Mouse (Mus musculus): Measurements from ENCODE around the gene Lexm. TPM values are rescaled to one million over a fixed set of nuclear protein-coding genes. Genes with fewer than 3 reads are reported as not detected.

Gene Lexm
- polyA plus RNA-seq, 1 experiment, result not detected

DNA sequence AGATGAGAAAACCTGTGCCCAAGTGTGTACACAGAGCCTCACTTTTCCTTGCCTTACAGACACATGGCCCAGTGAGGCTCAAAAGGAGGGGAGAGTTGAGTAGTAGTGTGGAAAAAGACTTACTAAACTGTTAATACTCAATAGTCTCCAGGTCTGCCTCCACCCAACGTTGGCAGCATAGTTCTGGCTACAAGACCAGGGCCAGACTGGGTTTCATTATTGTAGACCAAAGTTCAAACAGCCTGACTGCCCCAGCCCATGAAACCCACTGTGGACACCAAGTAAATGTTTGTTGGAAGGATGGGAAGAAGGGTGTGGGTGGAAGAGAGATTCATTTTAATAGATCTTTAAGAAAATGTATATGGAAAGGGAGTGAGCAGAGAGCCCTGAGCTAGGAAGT lies 70.1 kb downstream of the Lexm start:
- Histone ChIP-seq H3K36me3 (ENCODE audit: control insufficient read depth, insufficient read depth, low read length) (no peaks in the 10 kb centered on the region), H3K27ac (ENCODE audit: insufficient read depth, low read depth, low read length) (no peak overlapping the region), H3K27me3 (replicated peaks; ENCODE audit: control insufficient read depth, insufficient read depth, low read length) (no peaks in the 10 kb centered on the region), H3K4me1 (ENCODE audit: control insufficient read depth, insufficient read depth, low read length) (peaks cover 11% of the 10 kb centered on the region; the same call in 1 of the 2 replicates), H3K4me3 (ENCODE audit: insufficient read depth, low read depth, low read length) (no peak overlapping the region)
- WGBS, result 58% methylated on average over 1 of the region's 1 CpGs
- peak; percentile 75 for DNase-seq
- TF ChIP-seq POLR2A (IDR thresholded peaks at IDR 0.05; ENCODE audit: low read depth, low read length) (no peak), CTCF (conservative IDR thresholded peaks at IDR 0.05; ENCODE audit: insufficient read depth, insufficient read length, low read depth, low read length) (no peak)

DNA sequence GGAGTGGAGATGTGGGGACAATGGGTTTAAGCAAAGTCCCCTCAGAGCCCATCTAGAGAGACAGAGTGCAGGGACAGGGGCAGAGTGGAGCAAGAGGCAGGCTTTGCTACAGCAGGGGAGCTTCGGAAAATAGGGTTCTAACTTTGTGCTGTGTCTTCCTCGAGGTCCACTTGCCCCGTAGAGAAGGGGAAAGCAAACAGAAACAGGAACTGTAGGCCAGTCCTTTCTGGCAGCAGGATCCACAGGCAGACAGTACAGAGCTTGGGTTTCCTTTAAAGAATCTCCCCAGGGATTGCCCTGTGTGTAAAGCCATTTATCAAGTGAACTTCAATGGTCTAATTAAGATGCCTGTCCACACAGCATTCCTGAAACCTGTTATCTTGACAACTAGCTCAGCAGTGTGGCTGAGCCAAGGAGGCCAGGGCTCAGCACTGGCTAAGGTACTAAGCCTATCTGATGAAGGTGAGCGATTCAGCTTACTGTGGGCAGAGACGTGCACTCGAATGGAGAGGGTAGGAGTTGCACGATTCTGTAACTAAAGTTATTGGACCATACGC lies 71.1 kb downstream of the Lexm start:
- TF ChIP-seq POLR2A (IDR thresholded peaks at IDR 0.05; ENCODE audit: low read depth, low read length), result no peak
- no peak for TF ChIP-seq CTCF (conservative IDR thresholded peaks at IDR 0.05; ENCODE audit: insufficient read depth, insufficient read length, low read depth, low read length)
- no peak overlapping the region for H3K27ac ChIP-seq (ENCODE audit: insufficient read depth, low read depth, low read length)
- peaks cover 13% of the 10 kb centered on the region; the same call in 1 of the 2 replicates for H3K4me1 ChIP-seq (ENCODE audit: control insufficient read depth, insufficient read depth, low read length)
- H3K36me3 ChIP-seq (ENCODE audit: control insufficient read depth, insufficient read depth, low read length), result no peaks in the 10 kb centered on the region
- 63% methylated on average over 8 of the region's 8 CpGs for WGBS
- H3K27me3 ChIP-seq (replicated peaks; ENCODE audit: control insufficient read depth, insufficient read depth, low read length), result no peaks in the 10 kb centered on the region
- H3K4me3 ChIP-seq (ENCODE audit: insufficient read depth, low read depth, low read length), result no peak overlapping the region
- no peak for DNase-seq

DNA sequence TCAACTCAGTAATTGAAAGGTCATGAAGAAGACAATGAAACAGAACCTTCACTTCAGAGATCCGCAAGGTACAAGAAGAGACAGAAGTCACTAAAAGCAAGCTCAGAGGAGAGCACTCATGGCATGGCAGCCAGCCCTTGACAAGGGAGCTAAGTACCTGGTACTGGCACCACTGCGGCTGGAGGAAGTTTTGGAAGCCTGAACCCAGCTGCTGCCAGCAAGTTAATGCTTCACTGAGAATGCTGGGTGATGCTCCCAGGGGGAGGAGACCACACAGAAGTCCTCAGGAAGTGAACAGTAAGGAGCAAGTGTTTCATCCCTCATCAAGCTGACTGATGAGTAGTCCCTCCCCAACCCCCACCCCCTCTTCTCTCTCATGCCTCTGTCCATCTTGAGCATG lies 74.8 kb downstream of the Lexm start:
- Histone ChIP-seq H3K4me3 (ENCODE audit: insufficient read depth, low read depth, low read length) (no peak overlapping the region), H3K27me3 (replicated peaks; ENCODE audit: control insufficient read depth, insufficient read depth, low read length) (no peaks in the 10 kb centered on the region), H3K4me1 (ENCODE audit: control insufficient read depth, insufficient read depth, low read length) (peaks cover 13% of the 10 kb centered on the region; the same call in 1 of the 2 replicates), H3K36me3 (ENCODE audit: control insufficient read depth, insufficient read depth, low read length) (no peaks in the 10 kb centered on the region), H3K27ac (ENCODE audit: insufficient read depth, low read depth, low read length) (no peak overlapping the region)
- no peak for TF ChIP-seq CTCF (conservative IDR thresholded peaks at IDR 0.05; ENCODE audit: insufficient read depth, insufficient read length, low read depth, low read length)
- no peak for TF ChIP-seq POLR2A (IDR thresholded peaks at IDR 0.05; ENCODE audit: low read depth, low read length)
- peak; percentile 87 for DNase-seq
- 57% methylated on average over 2 of the region's 2 CpGs for WGBS

DNA sequence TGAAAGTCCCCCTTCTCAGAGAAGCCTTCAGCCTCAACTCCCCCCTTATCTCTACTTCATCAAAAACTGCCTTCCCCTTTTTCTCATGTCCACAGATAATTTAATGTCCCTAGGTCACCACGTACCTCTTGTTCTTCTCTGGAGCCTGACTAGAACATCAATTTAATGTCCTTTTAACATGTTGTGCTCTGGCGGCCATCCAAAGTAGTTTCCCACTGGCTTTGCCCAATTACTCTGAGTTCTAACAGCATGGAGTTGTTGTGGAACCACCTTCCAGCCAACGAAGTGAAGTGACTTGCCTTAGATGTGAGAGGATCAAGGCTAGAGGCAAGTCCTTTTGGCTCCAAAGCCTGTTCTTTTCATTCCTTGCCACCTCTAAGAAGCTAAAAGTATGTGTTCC lies 75.5 kb downstream of the Lexm start:
- no peak overlapping the region for H3K27ac ChIP-seq (ENCODE audit: insufficient read depth, low read depth, low read length)
- H3K4me3 ChIP-seq (ENCODE audit: insufficient read depth, low read depth, low read length), result no peak overlapping the region
- H3K27me3 ChIP-seq (replicated peaks; ENCODE audit: control insufficient read depth, insufficient read depth, low read length), result no peaks in the 10 kb centered on the region
- TF ChIP-seq POLR2A (IDR thresholded peaks at IDR 0.05; ENCODE audit: low read depth, low read length), result no peak
- TF ChIP-seq CTCF (conservative IDR thresholded peaks at IDR 0.05; ENCODE audit: insufficient read depth, insufficient read length, low read depth, low read length), result no peak
- peaks cover 9% of the 10 kb centered on the region; the same call in 1 of the 2 replicates for H3K4me1 ChIP-seq (ENCODE audit: control insufficient read depth, insufficient read depth, low read length)
- WGBS, result 33% methylated on average over 3 of the region's 3 CpGs
- no peaks in the 10 kb centered on the region for H3K36me3 ChIP-seq (ENCODE audit: control insufficient read depth, insufficient read depth, low read length)
- DNase-seq, result peak; percentile 48

Other genes starting within 250 kb of the Lexm start
- gene Pcsk9, start 152.9 kb downstream of the Lexm start, polyA plus RNA-seq (2012; rRNA removed), result 5.8 and 6.0 TPM in 2 replicates
- gene Bsnd, start 125.0 kb downstream of the Lexm start, polyA plus RNA-seq (2012; rRNA removed), result 73.6 and 78.1 TPM in 2 replicates
- gene Dhcr24, start 56.2 kb downstream of the Lexm start, polyA plus RNA-seq (2012; rRNA removed), result 242 and 276 TPM in 2 replicates
- gene Ttc22, start 5.2 kb upstream of the Lexm start, polyA plus RNA-seq (2012; rRNA removed), result 4.6 and 6.1 TPM in 2 replicates
- gene Pars2, start 33.8 kb upstream of the Lexm start, polyA plus RNA-seq (2012; rRNA removed), result 9.6 and 10.6 TPM in 2 replicates
- gene Ttc4, start 61.7 kb upstream of the Lexm start, polyA plus RNA-seq (2012; rRNA removed), result 41.3 and 50.4 TPM in 2 replicates
- 9.2 and 9.7 TPM in 2 replicates for gene Mroh7, start 113.7 kb upstream of the Lexm start, polyA plus RNA-seq (2012; rRNA removed)
- 265 and 295 TPM in 2 replicates for gene Fam151a, start 116.6 kb upstream of the Lexm start, polyA plus RNA-seq (2012; rRNA removed)
- 18.2 and 20.2 TPM in 2 replicates for gene Acot11, start 187.8 kb upstream of the Lexm start, polyA plus RNA-seq (2012; rRNA removed)